Mouse (Mus musculus): Measurements from ENCODE around the gene Gm17349.

Gene Gm17349

GRCm38 (mm10) chr15:99700219-99701106 is 4.8 kb downstream of the Gm17349 start:
- in situ Hi-C loops (cut with MseI, MboI): no loop called here

DNA sequence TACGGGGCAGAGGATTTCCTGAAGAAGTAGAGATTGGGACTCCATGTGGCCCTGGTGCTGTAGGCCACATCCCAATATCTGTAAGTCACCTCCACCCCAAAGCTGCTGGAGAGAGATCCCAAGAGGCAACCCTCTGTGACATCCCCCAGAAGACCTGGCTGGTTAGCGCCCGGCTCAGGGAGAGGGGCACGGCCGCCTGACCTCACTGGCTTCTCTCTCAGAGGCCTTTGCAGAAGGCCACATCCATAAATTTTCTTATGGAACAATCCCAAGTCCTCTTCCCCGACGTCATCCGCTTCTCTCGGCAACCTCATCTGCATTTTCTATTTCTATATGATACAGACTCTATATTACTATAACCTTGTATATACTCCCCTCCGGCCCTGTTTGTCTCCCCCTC is 5.6 kb downstream of the Gm17349 start:
- in situ Hi-C loops (cut with MseI, MboI): no loop called here

DNA sequence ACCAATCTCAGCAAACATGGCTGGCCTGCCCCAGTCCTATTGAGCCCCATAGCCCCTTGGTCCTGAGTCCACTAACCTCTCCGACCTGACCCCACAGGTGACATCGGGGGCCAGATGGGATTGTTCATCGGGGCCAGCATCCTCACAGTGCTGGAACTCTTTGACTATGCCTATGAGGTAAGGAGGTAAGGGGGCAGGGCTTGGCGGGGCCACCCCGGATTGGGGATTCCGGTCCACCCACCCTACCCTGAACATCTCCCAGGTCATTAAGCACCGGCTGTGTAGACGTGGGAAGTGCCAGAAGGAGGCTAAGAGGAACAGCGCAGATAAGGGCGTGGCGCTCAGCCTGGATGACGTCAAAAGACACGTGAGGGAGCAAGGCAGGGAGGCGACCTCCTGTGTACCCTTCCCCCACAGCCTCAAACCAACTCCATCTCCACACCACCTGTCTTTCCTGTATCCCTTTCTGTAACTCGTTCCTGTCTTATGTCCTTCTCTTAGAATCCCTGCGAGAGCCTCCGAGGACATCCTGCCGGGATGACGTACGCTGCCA is 6.7 kb downstream of the Gm17349 start:
- in situ Hi-C loops (cut with MseI, MboI): no loop called here

DNA sequence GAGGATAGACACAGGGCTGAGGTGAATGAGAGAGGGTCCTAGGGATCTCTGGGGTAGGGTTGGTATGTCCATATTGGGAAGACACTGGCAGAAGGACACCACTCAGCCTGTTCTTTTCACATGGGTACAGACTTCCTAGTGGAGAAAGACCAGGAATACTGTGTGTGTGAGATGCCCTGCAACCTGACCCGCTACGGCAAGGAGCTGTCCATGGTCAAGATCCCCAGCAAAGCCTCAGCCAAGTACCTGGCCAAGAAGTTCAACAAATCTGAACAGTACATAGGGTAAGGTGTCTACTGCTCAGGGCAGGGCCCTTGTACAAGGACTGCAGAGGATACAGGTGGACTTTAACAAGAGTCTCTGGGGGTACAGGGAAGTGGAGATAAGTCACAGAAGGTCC is 8.0 kb downstream of the Gm17349 start:
- in situ Hi-C loops (cut with MseI, MboI): no loop called here

DNA sequence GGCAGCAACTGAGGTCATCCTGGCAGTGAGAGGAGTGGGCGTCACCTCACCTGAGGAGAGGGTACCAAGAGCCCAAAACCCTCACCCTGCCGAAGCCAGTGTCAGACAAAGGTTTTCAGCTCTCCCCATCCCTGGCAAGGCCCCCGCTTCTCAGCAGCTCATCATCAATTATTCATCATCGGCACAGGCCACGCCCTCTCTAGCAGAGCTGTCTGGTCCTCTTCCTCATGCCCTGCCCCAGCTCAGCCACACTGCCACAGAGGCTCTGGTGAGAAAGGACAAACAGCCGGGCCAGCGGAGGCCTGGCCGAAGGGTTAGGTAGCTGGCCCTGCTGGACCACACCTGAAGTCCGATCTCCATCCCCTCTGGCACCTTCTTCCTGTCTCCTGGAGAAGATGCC is 13.3 kb downstream of the Gm17349 start:
- in situ Hi-C loops (cut with MseI, MboI): no loop called here

- in situ Hi-C loops (cut with MseI, MboI): no loop called here
Observed at GRCm38 (mm10) chr15:99690924-99691323, 14.4 kb downstream of the Gm17349 start.

GRCm38 (mm10) chr15:99688712-99689111 is 16.6 kb downstream of the Gm17349 start:
- in situ Hi-C loops (cut with MseI, MboI): loop anchor here in 1 of 2 experiments (10.0 kb wide), 1 partner anchor 194 kb away; no protein-coding TSS in a partner anchor

DNA sequence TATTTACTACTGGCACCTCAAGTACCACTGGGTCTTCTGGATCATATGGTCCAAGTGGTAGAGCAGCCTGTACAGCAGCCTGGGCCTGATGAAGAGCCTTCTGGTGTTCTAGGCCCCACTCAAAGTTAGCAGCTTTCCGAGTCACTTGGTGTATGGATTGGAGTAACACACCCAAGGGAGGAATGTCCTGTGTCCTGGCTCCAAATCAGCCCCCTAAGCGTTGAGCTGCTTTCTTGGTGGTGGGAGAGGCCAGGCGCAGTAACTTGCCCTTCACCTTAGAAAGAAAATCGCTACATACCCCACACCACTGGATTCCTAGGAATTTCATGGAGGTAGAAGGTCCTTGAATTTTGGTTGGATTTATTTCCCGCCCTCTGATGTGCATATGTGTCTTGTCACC is 21.1 kb downstream of the Gm17349 start:
- in situ Hi-C loops (cut with MseI, MboI): loop anchor here in 1 of 2 experiments (10.0 kb wide), 1 partner anchor 189 kb away; no protein-coding TSS in a partner anchor

- in situ Hi-C loops (cut with MseI, MboI): loop anchor here in 1 of 2 experiments (10.0 kb wide), 1 partner anchor 188 kb away; no protein-coding TSS in a partner anchor
Observed at GRCm38 (mm10) chr15:99682880-99683279, 22.4 kb downstream of the Gm17349 start.

DNA sequence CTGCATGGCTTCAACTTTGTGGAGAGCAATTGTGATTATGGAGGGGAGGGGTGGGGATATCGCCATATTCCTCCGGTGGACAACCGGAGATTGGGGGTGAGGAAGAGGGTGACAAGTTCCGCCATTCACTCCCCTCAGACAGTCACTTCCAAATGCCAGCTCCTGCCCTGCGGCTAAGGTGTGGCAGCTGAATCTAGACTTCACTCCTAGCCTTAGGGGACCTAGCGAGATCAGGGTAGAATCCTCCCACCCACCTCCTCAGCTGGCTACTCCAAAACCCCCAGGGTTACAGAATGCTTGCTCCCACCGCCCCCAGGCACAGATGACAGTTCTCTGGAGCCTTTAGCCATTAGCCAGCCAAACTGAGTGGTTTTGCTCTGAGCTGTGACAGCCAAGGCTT is 26.3 kb downstream of the Gm17349 start:
- in situ Hi-C loops (cut with MseI, MboI): no loop called here

DNA sequence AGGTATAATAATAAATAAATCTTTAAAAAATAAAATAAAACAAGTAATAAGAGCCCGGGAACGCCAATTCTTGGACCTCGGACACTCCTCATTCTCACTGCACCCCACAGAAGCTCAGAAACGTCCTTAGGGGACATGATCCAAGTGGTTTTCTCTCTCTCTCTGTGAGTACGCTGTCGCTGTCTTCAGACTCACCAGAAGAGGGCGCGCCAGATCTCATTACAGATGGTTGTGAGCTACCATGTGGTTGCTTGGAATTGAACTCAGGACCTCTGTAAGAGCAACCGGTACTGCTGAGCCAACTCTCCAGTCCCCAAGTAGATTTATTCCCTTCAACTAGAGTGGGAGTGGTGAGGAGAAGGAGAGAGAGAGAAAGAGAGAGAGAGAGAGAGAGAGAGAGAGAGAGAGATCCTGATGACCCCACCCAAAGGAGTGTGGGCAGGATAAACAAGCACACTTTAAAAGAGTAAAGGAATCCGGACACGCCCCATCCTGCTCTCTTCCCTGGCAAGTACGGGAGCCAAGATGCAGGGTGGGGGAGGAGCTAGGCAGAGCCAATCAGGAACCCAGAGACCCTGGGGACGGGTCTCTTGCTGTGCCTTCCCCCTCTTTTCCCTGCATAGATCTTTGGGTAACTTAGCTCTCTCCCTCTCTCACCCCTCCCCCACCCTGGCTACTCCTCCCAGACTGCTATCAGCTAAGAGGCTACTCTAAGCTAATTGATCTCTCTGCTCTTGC is 27.1 kb downstream of the Gm17349 start:
- in situ Hi-C loops (cut with MseI, MboI): no loop called here

- in situ Hi-C loops (cut with MseI, MboI): no loop called here
Observed at GRCm38 (mm10) chr15:99677089-99677488, 28.2 kb downstream of the Gm17349 start.

GRCm38 (mm10) chr15:99674866-99675265 is 30.4 kb downstream of the Gm17349 start:
- in situ Hi-C loops (cut with MseI, MboI): no loop called here

DNA sequence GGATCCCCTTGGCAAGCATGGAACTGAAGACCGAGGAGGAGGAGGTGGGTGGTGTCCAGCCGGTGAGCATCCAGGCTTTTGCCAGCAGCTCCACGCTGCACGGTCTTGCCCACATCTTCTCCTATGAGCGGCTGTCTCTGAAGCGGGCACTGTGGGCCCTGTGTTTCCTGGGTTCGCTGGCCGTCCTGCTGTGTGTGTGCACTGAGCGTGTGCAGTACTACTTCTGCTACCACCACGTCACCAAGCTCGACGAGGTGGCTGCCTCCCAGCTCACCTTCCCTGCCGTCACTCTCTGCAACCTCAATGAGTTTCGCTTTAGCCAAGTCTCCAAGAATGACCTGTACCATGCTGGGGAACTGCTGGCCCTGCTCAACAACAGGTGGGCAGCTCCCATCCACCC is 33.5 kb downstream of the Gm17349 start:
- in situ Hi-C loops (cut with MseI, MboI): no loop called here

- in situ Hi-C loops (cut with MseI, MboI): no loop called here
Observed at GRCm38 (mm10) chr15:99670964-99671670, 34.2 kb downstream of the Gm17349 start.

DNA sequence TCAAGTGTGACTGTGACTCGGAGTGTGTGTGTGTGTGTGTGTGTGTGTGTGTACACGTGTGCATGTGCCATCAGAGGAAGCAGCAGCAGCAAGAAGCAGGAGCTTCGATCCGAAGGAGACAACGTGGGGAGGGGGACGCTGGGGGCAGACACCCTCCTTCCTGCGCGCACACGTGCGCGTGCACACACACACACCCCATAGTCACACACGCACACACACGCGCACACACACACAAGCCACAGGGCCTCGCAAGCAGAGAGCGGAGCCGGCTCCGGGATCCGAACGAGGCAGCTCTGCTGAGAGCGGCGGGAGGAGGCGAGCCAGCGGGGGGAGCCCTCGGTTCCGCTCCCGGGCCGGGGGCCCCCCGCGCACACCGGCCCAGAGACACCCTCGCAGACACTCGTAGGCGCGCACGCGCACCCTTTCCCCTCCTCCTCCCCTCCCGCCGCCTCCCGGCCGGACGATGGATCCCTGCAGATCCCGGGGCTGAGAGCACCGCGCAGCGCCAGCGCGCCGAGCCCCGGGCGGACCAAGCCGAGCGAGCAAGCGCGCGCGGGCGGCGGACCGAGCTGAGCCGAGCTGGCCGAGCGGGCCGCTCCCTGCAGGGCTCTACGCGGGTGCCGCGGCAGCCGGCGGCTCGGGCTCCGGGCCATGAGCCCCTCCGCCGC is 35.0 kb downstream of the Gm17349 start, which contains the start of gene Asic1:
Asic1 (plus strand) TSS at position 215 of the 668 bp plus-strand sequence.
- in situ Hi-C loops (cut with MseI, MboI): no loop called here

GRCm38 (mm10) chr15:99669392-99669791 is 35.9 kb downstream of the Gm17349 start:
- in situ Hi-C loops (cut with MseI, MboI): loop anchor here (5.0 kb wide), 2 partner anchors 72 to 77 kb away; partner anchors contain the start of gene Aqp5 (in 1 of the 2)

- in situ Hi-C loops (cut with MseI, MboI): loop anchor here (5.0 kb wide), 2 partner anchors 72 to 77 kb away; partner anchors contain the start of gene Aqp5 (in 1 of the 2)
Observed at GRCm38 (mm10) chr15:99668881-99669280, 36.4 kb downstream of the Gm17349 start.

DNA sequence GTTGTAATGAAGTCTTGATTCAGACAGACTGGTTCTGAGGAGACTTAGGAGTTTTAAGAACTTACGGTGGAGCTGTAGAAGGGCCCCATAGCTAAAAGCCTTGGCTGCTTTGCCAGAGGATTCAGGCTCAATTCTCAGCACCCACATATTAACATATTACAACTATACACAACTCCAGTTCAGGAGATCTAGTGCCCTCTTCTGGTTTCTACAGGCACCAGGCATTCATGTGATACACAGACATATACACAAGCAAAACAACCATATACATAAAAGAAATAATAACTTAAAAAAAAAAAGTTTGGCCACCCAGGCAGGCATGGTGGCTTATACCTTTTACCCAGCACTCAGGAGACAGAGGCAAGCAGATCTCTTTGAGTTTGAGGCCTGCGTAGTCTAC is 37.7 kb downstream of the Gm17349 start:
- in situ Hi-C loops (cut with MseI, MboI): loop anchor here (5.0 kb wide), 2 partner anchors 70 to 75 kb away; partner anchors contain the start of gene Aqp5 (in 1 of the 2)
